10 mouse cellular contexts compared by ENCODE assay signal in genomic region chr19:45486206-45486991, GRCm38 (mm10).
DNase-seq lines count a peak whose midpoint lies in the region; ATAC-seq and TF ChIP-seq lines count a peak whose summit lies in the region.
"Had no signal": no experiment of that assay in that cellular context is flagged by ENCODE, and none has a peak within 500 bp of the region (broad histone marks: within the 10 kb centered on the region; RNA-seq: fewer than 3 reads in every experiment).

No protein-coding gene starts in this region.

- 0 out of 2 replicates have a peak, but pooled peaks cover 3% of the 10 kb centered on the region for H3K4me1 ChIP-seq in lung, embryonic 14.5 days (ENCODE audit: insufficient read depth)
- H3K4me1 ChIP-seq in liver, postnatal 0 days (ENCODE audit: insufficient read depth) = 0 out of 2 replicates have a peak, but pooled peaks cover 2% of the 10 kb centered on the region

- TF ChIP-seq CTCF in lung, embryonic 14.5 days (IDR thresholded peaks at IDR 0.05; ENCODE audit: low read depth) = peak; percentile 42
- peak; percentile 51 for TF ChIP-seq CTCF in liver, postnatal 0 days (IDR thresholded peaks at IDR 0.05; ENCODE audit: low read depth)

- H3K27me3 ChIP-seq in lung, embryonic 14.5 days (ENCODE audit: insufficient read depth, low read length) = no peaks in the 10 kb centered on the region
- H3K27me3 ChIP-seq in liver, postnatal 0 days (ENCODE audit: insufficient read depth, low read length) = no peaks in the 10 kb centered on the region
- H3K27me3 ChIP-seq: neural tube, embryonic 15.5 days had no signal

- no peak for TF ChIP-seq EP300 in liver, postnatal 0 days (IDR thresholded peaks at IDR 0.05; ENCODE audit: low read depth)

- peak overlapping the region; percentile 47; the same call in 1 of the 2 replicates for H3K27ac ChIP-seq in lung, embryonic 14.5 days (ENCODE audit: low read depth)
- no peak overlapping the region for H3K27ac ChIP-seq in liver, postnatal 0 days (ENCODE audit: low read depth)
- H3K27ac ChIP-seq: neural tube, embryonic 15.5 days had no signal

- H3K4me3 ChIP-seq in lung, embryonic 14.5 days (ENCODE audit: low read depth, low read length) = no peak overlapping the region
- no peak overlapping the region for H3K4me3 ChIP-seq in liver, postnatal 0 days (ENCODE audit: low read depth, low read length)
- H3K4me3 ChIP-seq: neural tube, embryonic 15.5 days had no signal

- H3K9me3 ChIP-seq in lung, embryonic 14.5 days (ENCODE audit: low read depth, low read length) = no peaks in the 10 kb centered on the region
- H3K9me3 ChIP-seq in liver, postnatal 0 days (ENCODE audit: low read length) = no peaks in the 10 kb centered on the region
- H3K9me3 ChIP-seq: neural tube, embryonic 15.5 days had no signal

- 81% methylated on average over 6 of the region's 6 CpGs for WGBS in lung, embryonic 14.5 days
- 78% methylated on average over 6 of the region's 6 CpGs for WGBS in liver, postnatal 0 days (ENCODE audit: insufficient replicate concordance)

- H3K9ac ChIP-seq in lung, embryonic 14.5 days = no peak overlapping the region
- H3K9ac ChIP-seq in liver, postnatal 0 days (replicated peaks) = no peak overlapping the region
- H3K9ac ChIP-seq: neural tube, embryonic 15.5 days had no signal

- ATAC-seq in lung, embryonic 14.5 days (ENCODE audit: insufficient read depth) = no peak
- ATAC-seq in liver, postnatal 0 days = no peak

- H3K36me3 ChIP-seq in lung, embryonic 14.5 days (ENCODE audit: insufficient read depth) = no peaks in the 10 kb centered on the region
- peaks cover 5% of the 10 kb centered on the region; the same call in 1 of the 2 replicates for H3K36me3 ChIP-seq in liver, postnatal 0 days (replicated peaks; ENCODE audit: insufficient read depth, low read length)
- H3K36me3 ChIP-seq: neural tube, embryonic 15.5 days had no signal

- DNase-seq in embryo, embryonic 10 days (ENCODE audit: low spot score) = peak; percentile 45
- DNase-seq in embryo, embryonic 9.5 days (ENCODE audit: extremely low spot score) = no peak
- no peak for DNase-seq in lung, embryonic 14.5 days
- DNase-seq in lung, postnatal 25 days (ENCODE audit: low spot score) = no peak
- DNase-seq in adipocyte (ENCODE audit: low spot score) = peak; percentile 14
- DNase-seq in liver, postnatal 0 days = no peak
- DNase-seq in spleen, postnatal 36 days (ENCODE audit: low spot score in 2 of 2) = no peak
- no peak for DNase-seq in heart, postnatal 4 days
- DNase-seq: heart, adult 18-20 months had no signal

- no peak overlapping the region for H3K4me2 ChIP-seq in lung, embryonic 14.5 days
- H3K4me2 ChIP-seq in liver, postnatal 0 days (ENCODE audit: low read depth, low read length) = no peak overlapping the region
- H3K4me2 ChIP-seq: neural tube, embryonic 15.5 days had no signal

Comparison
In these comparisons a context has a peak if more than half of its experiments do, and no peak if none do; other contexts are left out.
1. DNase-seq: peak in embryo, embryonic 10 days (single experiment) and adipocyte (single experiment); none in embryo, embryonic 9.5 days (single experiment), lung, embryonic 14.5 days (single experiment), lung, postnatal 25 days (single experiment), liver, postnatal 0 days (single experiment), spleen, postnatal 36 days (0 of 2) and heart, postnatal 4 days (single experiment).